Mouse (Mus musculus) megakaryocyte, embryonic 14.5 days (primary cell): ENCODE measurements at regions not wholly inside any gene's neighbourhood (a gene's known extent, or its start where the extent isn't known, plus 50 kb on each side); places are given as distances from the start of the nearest gene placed in this dataset.

Experiments used
- H3K27me3 ChIP-seq: replicated peaks from 2 replicates; pipeline ENCODE3; 2012; ENCODE audit warnings: inconsistent platforms
- H3K36me3 ChIP-seq: replicated peaks from 2 replicates; pipeline ENCODE3; 2012; ENCODE audit warnings: low read length, inconsistent platforms, mixed read lengths
- H3K4me1 ChIP-seq: 2 replicates; pipeline ENCODE4 v1.6.1; 2012; ENCODE audit warnings: inconsistent platforms
- H3K4me3 ChIP-seq: replicated peaks from 2 replicates; pipeline ENCODE3; 2012; ENCODE audit warnings: moderate library complexity, mild to moderate bottlenecking, inconsistent platforms
- H3K9me3 ChIP-seq: 2 replicates; pipeline ENCODE4 v1.6.1; 2012; ENCODE audit warnings: inconsistent platforms
- FLI1 ChIP-seq: IDR thresholded peaks from 2 replicates; pipeline ENCODE4 v1.6.1; 2012; ENCODE audit warnings: low read length, inconsistent platforms, mixed read lengths
- GATA1 ChIP-seq: IDR thresholded peaks from 3 replicates; pipeline ENCODE4 v1.6.1; 2012; ENCODE audit warnings: mixed read lengths, low read length, inconsistent platforms, borderline replicate concordance

- Histone ChIP-seq H3K4me3 (no peak overlapping the region), H3K36me3 (no peaks in the 10 kb centered on the region), H3K9me3 (peaks cover 11% of the 10 kb centered on the region; the same call in 1 of the 2 replicates), H3K27me3 (no peaks in the 10 kb centered on the region), H3K4me1 (no peaks in the 10 kb centered on the region)
- TF ChIP-seq GATA1 (no peak), FLI1 (no peak)
These were observed 155.1 kb upstream of the Tmem45b start for GRCm38 (mm10) chr9:31619344-31619743.

- no peaks in the 10 kb centered on the region for H3K27me3 ChIP-seq
- H3K36me3 ChIP-seq = no peaks in the 10 kb centered on the region
- H3K4me3 ChIP-seq = no peak overlapping the region
- no peaks in the 10 kb centered on the region for H3K4me1 ChIP-seq
- no peaks in the 10 kb centered on the region for H3K9me3 ChIP-seq
- TF ChIP-seq GATA1 (no peak), FLI1 (no peak)
These were observed 150.1 kb upstream of the Tmem45b start for GRCm38 (mm10) chr9:31614250-31614945.

GRCm38 (mm10) chr9:31611036-31611695, 146.9 kb upstream of the Tmem45b start:
- no peaks in the 10 kb centered on the region for H3K9me3 ChIP-seq
- no peak overlapping the region for H3K4me3 ChIP-seq
- no peaks in the 10 kb centered on the region for H3K4me1 ChIP-seq
- no peaks in the 10 kb centered on the region for H3K27me3 ChIP-seq
- TF ChIP-seq GATA1 = no peak
- TF ChIP-seq FLI1 = no peak
- no peaks in the 10 kb centered on the region for H3K36me3 ChIP-seq

- H3K9me3 ChIP-seq = no peaks in the 10 kb centered on the region
- TF ChIP-seq FLI1 = no peak
- TF ChIP-seq GATA1 = no peak
- no peaks in the 10 kb centered on the region for H3K4me1 ChIP-seq
- no peaks in the 10 kb centered on the region for H3K27me3 ChIP-seq
- no peak overlapping the region for H3K4me3 ChIP-seq
- no peaks in the 10 kb centered on the region for H3K36me3 ChIP-seq
These were observed 146.4 kb upstream of the Tmem45b start for GRCm38 (mm10) chr9:31610631-31611030.

GRCm38 (mm10) chr9:31610212-31610611, 145.9 kb upstream of the Tmem45b start:
- Histone ChIP-seq H3K36me3 (no peaks in the 10 kb centered on the region), H3K4me1 (no peaks in the 10 kb centered on the region)

GRCm38 (mm10) chr9:31609731-31610130, 145.5 kb upstream of the Tmem45b start:
- Histone ChIP-seq H3K4me3 (no peak overlapping the region), H3K36me3 (no peaks in the 10 kb centered on the region), H3K4me1 (no peaks in the 10 kb centered on the region), H3K27me3 (no peaks in the 10 kb centered on the region), H3K9me3 (no peaks in the 10 kb centered on the region)
- TF ChIP-seq FLI1 = no peak
- no peak for TF ChIP-seq GATA1

More at GRCm38 (mm10) chr9:31610212-31610611, 145.9 kb upstream of the Tmem45b start:
- H3K9me3 ChIP-seq = no peaks in the 10 kb centered on the region
- H3K4me3 ChIP-seq = no peak overlapping the region
- no peak for TF ChIP-seq FLI1
- TF ChIP-seq GATA1 = no peak
- no peaks in the 10 kb centered on the region for H3K27me3 ChIP-seq

GRCm38 (mm10) chr9:31608084-31608870, 144.0 kb upstream of the Tmem45b start:
- Histone ChIP-seq H3K27me3 (no peaks in the 10 kb centered on the region), H3K36me3 (no peaks in the 10 kb centered on the region), H3K9me3 (no peaks in the 10 kb centered on the region), H3K4me3 (no peak overlapping the region), H3K4me1 (no peaks in the 10 kb centered on the region)
- no peak for TF ChIP-seq GATA1
- TF ChIP-seq FLI1 = no peak

- no peaks in the 10 kb centered on the region for H3K4me1 ChIP-seq
- no peak overlapping the region for H3K4me3 ChIP-seq
- no peaks in the 10 kb centered on the region for H3K9me3 ChIP-seq
- no peaks in the 10 kb centered on the region for H3K27me3 ChIP-seq
- no peaks in the 10 kb centered on the region for H3K36me3 ChIP-seq
- TF ChIP-seq GATA1 (no peak), FLI1 (no peak)
These were observed 142.7 kb upstream of the Tmem45b start for GRCm38 (mm10) chr9:31606936-31607335.

- Histone ChIP-seq H3K4me1 (no peaks in the 10 kb centered on the region), H3K9me3 (no peaks in the 10 kb centered on the region), H3K27me3 (no peaks in the 10 kb centered on the region), H3K4me3 (no peak overlapping the region), H3K36me3 (no peaks in the 10 kb centered on the region)
- TF ChIP-seq FLI1 = no peak
- TF ChIP-seq GATA1 = no peak
These were observed 140.3 kb upstream of the Tmem45b start for GRCm38 (mm10) chr9:31604497-31605090.

- no peaks in the 10 kb centered on the region for H3K36me3 ChIP-seq
- no peaks in the 10 kb centered on the region for H3K27me3 ChIP-seq
- TF ChIP-seq FLI1 (no peak), GATA1 (no peak)
- no peaks in the 10 kb centered on the region for H3K9me3 ChIP-seq
- H3K4me1 ChIP-seq = no peaks in the 10 kb centered on the region
- no peak overlapping the region for H3K4me3 ChIP-seq
These were observed 138.4 kb upstream of the Tmem45b start for GRCm38 (mm10) chr9:31602707-31603106.
